Mouse (Mus musculus): ENCODE data around the gene Arid1b.
A peak's percentile ranks its signal among the peaks of the same experiment; 100 is the strongest.
"Not testable (repeated sequence)": the region's sequence is repeated elsewhere in the genome, so short reads cannot be mapped to it uniquely, and the experiment has no call there.

The Arid1b gene

DNA sequence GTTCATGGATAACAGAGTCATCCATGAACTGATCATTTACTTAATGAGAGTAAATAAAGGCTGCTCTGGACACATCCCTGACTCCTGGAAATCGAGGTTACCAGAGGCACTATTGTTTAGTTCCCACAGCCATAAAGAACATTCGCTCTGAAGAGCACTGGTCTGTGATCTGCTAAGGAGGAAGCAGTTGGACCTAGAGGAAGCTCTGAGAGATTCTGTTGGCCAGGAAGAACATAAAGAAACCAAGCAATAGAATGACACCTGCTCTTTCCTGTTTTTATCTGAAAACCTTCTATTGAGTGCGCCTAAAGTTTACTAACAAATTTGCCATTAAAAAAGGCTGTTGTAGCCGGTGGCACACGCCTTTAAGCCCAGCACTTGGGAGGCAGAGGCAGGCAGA is 94.7 kb downstream of the Arid1b start:
- DNase-seq (ENCODE audit: low spot score) = no peak

DNA sequence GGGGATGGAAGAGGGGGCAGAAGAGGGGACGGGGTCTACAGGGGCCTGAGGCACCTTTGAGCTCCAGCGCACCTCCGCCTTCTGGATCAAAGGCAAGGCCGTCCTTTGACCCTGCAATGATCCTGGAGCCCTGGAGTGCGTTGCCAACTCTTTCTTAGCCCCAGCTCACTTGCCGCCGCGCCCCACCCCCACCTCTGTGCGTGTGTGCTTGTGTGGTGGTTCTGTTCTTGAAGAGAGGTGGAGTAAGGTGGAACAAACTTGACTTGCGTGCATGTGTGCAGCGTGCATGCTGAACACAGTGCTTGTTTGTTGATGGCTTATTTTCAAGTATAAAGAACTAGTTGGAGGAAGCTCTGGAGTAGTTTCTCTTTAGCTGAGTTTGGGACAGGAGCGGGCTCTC is 95.4 kb downstream of the Arid1b start:
- DNase-seq (ENCODE audit: low spot score) = no peak

DNA sequence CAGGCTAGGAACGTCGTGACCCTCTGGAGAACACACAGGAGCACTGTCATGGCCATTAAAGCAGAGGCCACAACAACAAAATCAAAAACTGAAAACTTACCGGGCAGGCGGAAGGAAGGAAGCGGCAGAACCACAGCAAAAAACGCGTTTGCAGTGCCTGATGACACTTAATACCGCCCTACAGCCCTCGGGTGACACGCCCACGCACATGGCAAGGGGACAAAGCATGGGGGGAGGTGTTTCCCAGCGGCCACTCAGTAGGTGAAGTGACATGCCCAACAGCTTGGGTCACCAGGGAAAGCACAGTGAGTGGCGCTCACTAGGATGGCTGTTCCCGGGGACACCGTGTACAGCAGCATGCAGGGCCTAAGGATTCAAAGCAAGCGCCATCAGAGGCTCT is 97.4 kb downstream of the Arid1b start:
- no peak for DNase-seq (ENCODE audit: low spot score)

DNA sequence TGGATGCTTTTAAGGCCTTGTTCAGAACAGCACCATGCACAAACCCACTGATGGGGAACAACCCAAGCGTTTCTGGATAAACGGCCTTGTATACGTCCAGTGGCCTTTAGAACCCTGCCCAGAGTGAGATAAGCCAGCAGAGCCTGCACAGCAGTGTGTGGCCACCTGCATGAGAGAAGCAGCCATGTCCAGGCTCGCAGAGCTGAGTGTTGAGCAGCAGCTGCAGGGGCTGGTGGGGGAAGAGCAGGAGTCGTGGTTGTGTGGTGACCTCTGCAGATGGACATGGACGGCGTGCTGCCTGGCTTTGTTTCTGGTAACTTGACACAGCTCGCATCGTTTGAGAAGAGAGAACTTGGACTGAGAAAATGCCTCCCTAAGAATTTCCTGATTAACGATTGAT is 97.8 kb downstream of the Arid1b start:
- no peak for DNase-seq (ENCODE audit: low spot score)

DNA sequence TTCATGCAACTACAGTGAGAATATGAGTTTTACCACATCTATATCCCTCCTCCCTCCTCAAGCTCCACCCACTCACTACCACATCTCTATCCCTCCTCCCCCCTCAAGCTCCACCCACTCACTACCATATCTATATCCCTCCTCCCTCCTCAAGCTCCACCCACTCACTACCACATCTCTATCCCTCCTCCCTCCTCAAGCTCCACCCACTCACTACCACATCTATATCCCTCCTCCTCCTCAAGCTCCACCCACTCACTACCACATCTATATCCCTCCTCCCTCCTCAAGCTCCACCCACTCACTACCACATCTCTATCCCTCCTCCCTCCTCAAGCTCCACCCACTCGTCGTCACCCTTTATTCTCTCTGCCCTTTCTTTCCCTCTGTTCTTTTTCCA is 99.2 kb downstream of the Arid1b start:
- not testable (repeated sequence) for DNase-seq (ENCODE audit: low spot score)

- peak; percentile 38 for DNase-seq (ENCODE audit: low spot score)
These were observed 100.5 kb downstream of the Arid1b start for GRCm38 (mm10) chr17:5094636-5095035.

DNA sequence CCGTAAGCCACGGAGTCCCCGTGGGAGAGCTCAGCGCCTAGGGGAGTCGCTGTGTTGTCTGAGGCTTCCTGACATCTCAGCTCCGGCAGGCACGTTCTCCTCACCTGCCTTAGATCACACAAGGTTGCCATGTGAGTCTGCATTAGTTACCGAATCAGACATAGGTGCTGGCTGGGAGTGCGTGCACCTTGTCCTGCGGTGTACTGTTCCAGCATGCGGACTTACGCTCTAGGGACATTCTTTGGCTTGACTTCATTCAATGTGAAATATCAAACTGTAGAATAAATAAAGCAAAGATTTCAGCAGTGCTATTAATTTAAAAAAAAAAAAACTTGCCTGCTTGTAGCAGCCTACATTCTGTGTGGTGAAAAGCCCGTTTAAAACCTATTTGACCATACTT is 101.6 kb downstream of the Arid1b start:
- no peak for DNase-seq (ENCODE audit: low spot score)

DNA sequence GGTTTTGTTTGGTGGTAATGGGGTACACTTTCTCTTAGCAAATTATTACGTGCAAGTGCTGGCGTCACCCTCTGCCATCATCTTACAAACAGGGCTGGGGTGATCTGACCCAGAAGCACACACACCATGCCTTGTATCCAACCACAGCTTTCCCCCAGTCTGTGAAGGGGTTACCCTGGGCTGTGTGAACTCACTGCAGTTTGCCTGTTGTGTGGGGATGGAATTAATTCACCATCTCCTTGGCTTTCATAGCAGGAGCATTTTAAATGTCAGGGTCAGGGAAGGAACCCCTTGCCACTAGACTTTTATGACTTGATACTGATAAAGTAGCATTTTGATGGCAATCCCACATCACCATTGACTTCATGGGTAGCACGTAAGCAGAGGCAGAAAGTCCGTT is 102.9 kb downstream of the Arid1b start:
- no peak for DNase-seq (ENCODE audit: low spot score)

DNA sequence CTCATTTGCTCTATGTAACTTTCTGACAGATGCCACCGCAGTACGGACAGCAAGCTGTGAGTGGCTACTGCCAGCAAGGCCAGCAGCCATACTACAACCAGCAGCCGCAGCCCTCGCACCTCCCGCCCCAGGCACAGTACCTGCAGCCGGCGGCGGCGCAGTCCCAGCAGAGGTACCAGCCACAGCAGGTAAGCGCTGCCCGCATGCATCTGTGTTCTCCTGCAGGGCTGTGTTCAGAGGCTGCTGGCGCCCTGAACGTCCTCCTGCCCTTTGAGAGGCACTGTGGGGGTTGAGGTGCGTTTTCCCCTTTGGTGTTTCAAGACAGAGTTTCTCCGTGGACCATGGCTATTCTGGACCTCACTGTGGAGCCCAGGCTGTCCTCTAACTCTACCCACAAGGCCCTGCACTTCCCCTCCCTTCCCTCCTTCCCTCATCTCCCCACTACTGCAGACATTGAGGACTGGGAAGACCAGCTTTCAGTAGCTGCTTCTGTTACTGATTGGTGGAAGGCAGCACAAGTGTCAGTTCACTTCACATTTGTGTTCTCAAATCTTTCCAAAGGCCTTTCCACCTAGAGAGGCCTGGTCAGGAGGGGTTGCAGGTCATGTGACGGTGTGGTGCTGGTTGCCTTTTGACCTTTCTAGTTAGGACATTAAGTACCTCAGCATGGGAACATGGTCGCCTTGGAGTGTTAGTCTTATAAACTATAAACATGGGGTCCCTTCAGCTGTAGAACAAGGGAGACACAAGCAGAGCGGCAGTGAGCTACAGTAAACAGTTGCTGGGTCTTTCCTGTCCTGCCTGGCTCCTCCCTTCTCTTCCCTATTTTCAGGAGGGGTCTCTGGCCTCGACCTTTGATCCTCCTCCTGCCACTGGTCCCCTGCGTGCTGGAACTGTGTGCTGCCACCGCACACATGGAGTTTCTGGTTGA is 103.7 kb downstream of the Arid1b start:
- DNase-seq (ENCODE audit: low spot score) = no peak

DNA sequence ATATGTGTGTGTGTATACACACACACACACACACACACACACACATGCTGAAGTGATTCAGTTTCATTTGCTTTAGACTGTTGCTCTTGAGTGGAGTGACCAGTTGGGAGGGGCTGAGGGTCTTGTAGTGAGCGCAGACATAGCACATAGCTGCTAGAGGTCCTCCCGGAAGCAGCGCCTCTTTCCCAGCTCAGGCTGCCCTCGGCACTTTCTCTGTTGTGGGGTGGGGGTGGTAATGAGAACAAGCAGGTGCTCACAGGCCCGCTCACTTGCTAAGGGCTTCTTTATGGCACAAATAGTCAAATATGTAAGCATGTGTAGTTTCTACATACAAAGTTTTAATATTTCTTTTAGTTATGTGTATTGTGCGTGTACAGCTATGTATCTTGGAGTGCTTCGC is 104.6 kb downstream of the Arid1b start:
- no peak for DNase-seq (ENCODE audit: low spot score)

GRCm38 (mm10) chr17:5099238-5099637 is 105.1 kb downstream of the Arid1b start:
- DNase-seq (ENCODE audit: low spot score) = no peak

DNA sequence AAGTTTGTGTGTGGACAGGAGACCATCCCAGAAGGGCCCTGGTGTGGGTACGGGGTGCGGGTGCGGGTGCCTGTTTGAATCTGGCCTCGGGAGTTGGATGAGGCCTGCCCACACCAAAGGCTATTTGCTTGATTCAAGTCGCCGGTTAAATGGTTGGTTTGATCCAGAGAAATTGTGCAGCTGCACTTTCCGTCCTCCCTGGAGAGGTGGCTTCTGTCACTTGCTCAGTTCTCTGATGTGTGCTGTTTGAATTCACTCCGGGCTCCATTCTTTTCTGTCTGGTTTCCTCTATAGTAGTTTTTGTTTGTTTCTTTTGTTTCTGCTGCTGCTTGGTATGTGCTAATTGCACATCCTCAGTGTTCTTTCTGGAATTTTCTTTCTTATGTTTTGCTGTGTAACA is 107.0 kb downstream of the Arid1b start:
- no peak for DNase-seq (ENCODE audit: low spot score)

- DNase-seq (ENCODE audit: low spot score) = peak; percentile 30
These were observed 107.8 kb downstream of the Arid1b start for GRCm38 (mm10) chr17:5101887-5102286.

GRCm38 (mm10) chr17:5105746-5106145 is 111.6 kb downstream of the Arid1b start:
- DNase-seq (ENCODE audit: low spot score) = no peak

DNA sequence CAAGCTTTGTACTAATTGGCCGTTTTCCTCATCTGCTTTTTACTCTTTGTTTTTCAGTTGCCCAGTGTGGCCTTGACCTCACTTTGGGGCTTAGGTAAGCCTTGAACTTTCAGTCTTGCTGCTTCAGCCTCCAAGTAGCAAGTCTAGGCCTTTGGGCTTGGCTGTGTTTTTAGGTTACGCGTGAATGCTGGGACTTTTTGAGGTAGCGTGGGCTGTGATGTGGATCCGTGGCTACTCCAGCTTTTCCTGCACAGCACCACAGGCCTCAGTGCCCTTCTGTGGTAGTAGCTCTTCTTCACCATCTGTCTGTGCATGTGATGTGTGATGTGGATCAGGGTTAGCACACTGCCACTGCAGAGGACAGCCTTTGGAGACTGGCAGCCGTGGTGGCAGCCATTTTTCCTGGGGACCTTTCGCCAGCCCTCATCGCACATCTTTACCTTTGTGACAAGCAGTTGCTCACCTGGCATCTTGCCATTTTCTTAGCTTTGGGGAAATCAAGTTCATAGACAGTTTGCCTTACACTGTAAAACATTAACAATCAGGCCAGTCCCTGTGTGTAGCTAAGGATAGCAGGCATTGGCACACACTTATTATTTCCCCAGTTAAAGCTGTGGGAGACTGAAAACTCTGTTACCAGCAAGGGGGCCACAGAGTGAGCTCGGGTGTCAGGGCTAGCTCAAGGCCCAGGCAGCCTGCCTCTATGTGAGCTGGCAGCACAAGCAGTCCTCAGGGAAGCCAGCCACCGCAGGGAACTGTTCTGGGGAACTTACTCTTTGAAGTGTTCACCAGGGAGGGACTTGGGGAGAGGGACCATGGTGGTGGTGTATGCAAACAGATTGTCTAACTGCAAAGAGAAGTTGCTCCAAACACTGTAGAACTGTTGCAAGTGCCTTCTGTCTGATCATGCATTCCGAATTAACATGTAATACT is 112.4 kb downstream of the Arid1b start:
- no peak for DNase-seq (ENCODE audit: low spot score)

- no peak for DNase-seq (ENCODE audit: low spot score)
These were observed 113.4 kb downstream of the Arid1b start for GRCm38 (mm10) chr17:5107501-5107900.

GRCm38 (mm10) chr17:5108022-5108421 is 113.9 kb downstream of the Arid1b start:
- DNase-seq (ENCODE audit: low spot score) = no peak

DNA sequence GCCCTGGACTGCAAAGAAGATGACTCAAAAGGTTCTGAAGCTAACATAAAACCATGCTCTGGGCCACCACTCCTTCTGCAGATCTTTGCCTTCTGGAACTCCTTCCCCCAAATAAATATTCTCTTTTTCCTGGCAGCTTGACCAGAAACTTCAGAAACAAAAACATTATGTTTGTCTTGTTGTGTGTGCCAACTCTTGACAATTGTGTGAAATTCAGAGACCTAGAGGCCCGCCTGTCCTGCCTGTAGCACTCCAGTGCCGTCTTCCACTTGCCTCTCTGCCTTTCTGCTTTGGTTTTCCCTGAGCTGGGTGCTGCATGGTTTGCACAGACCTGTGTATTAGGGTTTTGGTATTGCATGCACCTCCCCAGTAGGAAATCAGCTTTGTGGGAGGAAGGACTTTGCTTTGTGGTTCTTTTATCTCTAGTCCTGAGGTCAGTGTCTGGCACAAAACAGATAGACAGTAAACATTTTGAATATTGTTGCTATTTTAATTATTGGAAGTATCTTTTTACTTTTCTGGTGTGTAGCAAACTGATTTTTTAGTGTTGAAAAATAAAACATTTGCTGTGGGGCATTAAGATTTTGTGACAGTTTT is 114.5 kb downstream of the Arid1b start:
- peak; percentile 55 for DNase-seq (ENCODE audit: low spot score)

DNA sequence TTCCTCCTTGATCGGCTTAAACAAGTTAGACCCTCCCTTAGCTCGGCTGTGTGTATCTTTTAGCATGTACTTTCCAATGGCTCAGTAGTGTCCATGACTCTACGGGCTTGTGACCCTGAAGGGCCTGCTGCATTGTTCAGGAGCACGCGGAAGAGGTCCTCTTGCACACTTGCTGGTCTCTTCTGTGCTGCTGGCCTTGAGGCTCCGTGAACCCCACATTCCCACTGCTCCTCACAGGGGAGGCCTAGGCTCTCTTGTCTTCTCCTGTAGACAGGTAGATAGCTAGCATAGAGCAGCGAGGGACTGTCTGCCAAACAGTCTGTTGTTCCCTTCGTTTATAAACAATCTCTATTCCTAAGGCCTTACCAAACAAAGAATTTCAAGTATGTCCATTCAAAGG is 115.2 kb downstream of the Arid1b start:
- DNase-seq (ENCODE audit: low spot score) = no peak

GRCm38 (mm10) chr17:5110159-5110558 is 116.0 kb downstream of the Arid1b start:
- DNase-seq (ENCODE audit: low spot score) = no peak

- DNase-seq (ENCODE audit: low spot score) = not testable (repeated sequence)
These were observed 116.8 kb downstream of the Arid1b start for GRCm38 (mm10) chr17:5110981-5111380.

GRCm38 (mm10) chr17:5112116-5112515 is 118.0 kb downstream of the Arid1b start:
- DNase-seq (ENCODE audit: low spot score) = no peak

All from adipocyte (in vitro differentiated cells).